Mouse (Mus musculus) cerebellum, postnatal 4 days (tissue): ENCODE measurements at regions not wholly inside any gene's neighbourhood (a gene's known extent, or its start where the extent isn't known, plus 50 kb on each side); places are given as distances from the start of the nearest gene placed in this dataset.
A peak's percentile ranks its signal among the peaks of the same experiment; 100 is the strongest.

Experiments used
- DNase-seq, 2 experiments: peaks; one replicate each; pipeline ENCODE4 v3.0.0; 2022; ENCODE audit warnings: low spot score in 2 of 2, mixed read lengths in 1 of 2

DNA sequence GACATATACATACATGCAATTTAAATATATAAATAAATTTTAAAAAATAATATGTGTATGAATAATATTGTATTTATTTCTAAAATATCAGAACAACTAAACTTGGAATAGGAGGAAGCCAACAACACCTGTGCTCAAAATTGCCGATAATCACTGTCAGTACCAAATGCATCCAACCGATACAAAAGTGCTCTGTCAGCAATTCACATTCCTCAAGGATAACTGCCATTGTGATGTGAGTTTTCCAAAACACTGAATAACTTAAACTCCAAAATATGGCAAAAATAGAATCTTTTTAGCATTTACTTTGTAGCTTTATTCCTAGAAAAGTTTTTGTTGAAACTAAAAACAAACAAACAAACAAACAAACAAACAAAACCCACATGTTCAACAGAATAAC, 279.4 kb downstream of the Actr3 start:
- no peak for DNase-seq

DNA sequence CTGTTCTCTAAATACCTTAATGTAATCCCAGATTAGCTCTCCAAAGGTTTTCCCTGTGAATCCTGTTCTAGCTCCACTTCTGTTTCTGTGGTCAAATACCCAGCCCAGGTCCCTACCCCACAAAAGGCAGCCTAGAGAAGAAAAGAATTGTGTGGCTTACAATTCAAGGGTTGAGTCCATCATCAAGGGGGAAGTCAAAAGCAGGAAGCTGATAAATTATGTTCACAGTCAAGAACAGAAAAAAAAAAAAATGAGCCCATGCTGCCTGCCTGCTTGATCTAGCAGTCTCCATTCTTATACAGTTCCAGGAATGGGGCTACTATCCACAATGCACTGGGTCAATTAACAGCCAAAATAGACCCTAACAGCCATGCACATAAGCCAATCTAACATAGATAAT, 285.7 kb downstream of the Actr3 start:
- DNase-seq: no peak

DNA sequence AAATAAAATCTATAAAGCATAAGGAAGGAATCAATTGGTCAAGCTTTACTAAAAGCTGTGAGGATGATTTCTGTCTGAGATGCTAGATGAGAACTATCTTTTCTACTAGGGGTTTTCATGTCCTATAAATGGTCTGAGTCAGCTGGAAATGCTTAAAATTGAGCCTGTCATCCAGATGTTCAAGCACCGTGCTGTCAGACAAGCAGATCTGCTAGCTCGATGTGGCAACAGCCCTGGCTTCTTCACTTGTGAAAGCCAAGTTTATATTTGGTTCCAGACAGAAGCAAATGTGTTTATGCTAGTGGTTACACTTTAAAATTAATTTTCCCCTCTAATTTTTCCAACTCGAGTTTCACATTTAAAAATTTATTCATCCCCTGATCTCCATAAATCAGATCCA, 311.7 kb downstream of the Actr3 start:
- no peak for DNase-seq

DNA sequence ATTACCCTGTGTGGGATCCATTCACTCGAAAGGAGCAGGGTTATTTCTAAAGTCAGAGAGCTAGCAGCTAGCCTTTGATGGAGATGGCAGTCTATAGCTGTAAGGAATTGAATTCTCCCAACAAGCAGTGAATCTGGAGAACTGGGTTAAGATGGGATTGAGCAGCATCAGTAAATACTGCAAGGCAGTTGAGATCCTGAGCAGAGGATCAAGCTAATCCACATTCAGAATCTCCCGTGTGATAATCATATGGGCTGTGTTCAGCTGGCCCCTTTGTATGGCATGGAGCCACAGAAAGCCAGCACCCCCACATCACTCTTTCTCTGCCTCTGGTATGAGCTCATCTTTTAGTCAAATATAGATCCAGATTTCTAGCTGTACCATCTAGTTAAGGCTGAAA, 334.9 kb downstream of the Actr3 start:
- DNase-seq: no peak

DNA sequence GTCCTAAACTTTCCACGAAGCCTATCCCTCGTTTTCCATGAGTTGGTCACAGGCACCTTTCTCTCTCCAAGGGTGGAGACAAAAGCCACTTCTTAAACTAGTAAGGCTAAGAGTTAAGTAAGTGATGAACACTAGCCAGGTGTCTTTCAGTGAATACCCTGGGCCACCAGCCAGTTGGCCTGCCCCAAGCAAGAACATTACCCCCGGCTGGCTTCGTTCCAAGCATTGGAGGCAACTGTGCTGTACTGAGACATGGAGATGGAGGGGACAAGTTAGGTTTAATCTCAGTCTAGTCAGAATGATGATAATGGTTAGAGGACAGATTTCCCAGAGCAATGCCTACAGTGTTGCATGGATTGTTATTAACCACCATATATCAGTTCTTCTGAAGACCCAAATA, 350.6 kb downstream of the Actr3 start:
- DNase-seq: peak in 1 of 2 experiments; percentile 5

DNA sequence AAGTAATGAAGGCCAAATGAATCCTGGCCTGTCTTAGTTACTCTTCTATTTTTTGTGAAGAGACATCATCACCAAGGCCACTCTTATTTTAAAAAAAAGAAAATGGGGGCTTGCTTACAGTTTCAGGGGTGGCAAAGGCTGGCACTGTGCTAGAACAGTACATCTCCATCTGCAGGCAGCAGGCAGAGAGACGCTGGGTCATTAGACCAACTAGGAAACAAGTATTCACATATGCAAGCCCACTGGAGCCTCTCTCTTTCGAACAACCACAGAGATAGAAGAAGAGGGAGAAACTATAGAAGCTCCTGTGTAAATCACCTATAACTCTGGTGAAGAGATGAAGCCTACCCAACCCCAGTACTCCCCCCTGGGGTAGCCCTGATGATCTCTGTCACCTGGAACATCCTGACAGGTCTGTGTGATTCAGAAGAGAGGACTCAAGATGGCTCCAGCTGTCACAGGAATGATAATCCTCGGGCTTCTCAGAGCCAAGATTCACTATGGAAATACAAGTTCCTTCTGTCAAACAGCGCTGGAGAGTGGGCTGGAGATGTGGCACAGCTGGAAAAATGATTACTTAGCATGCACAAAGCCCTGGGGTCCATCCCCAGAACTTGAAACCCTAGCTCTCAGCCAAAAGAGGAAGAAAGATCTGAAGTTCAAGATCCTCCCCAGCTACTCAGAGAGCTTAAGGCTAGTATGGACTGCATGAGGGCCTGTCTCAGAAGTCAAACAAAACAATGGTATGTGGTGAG, 395.8 kb downstream of the Actr3 start:
- no peak for DNase-seq

DNA sequence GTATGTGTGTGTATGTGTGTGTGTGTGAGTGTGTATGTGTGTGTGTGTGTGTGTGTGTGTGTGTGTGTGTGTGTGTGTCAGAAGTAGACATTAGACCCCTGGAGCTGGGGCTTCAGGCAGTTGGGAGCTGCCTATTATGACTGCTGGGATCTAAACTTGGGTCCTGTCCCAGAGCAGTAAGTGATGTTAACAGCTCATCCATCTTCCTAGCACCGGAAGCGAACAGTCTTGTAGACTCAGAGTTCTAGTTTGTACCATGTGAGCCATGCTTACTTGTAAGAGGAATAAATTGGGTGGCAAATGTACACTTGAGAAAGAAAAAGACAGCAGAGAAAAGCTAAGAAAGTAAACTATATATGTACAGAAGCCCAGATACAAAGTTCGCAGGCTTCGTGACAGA, 422.2 kb downstream of the Actr3 start:
- no peak for DNase-seq

DNA sequence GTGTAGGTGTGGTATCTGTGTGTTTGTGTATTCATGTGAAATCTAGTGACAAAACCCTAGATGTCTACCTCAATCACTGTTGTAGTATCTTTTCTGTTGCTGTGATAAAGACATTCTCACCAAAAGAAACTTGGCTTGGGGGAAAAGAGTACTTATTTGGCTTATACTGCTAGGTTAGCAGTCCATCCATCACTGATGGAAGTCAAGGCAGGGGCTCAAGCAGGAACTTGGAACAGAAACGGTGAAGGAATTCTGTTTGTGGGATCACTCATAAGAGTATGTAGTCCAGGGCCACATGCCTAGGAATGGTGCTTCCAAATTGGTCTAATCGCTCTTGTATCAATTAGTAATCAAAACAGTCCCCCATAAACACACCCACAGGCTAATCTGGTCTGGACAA, 423.6 kb downstream of the Actr3 start:
- DNase-seq: no peak

DNA sequence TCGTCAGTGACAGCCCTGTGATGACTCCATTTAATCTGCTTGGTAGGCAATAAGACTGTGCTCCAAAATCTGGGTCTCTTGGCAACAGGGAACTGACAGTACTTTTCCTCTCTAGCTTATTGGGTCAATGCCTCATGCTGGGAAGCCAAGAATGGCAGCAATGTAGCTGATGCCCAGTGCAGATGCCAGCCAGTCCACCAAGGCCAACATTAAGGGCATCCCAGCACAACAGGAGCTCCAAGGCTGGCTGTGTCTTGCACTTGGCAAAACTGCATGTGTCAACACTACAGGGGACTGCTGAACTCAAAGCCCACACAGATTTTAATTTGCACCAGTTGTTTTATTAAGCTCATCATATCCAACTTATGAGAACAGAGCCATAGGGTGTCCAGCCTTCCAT, 437.9 kb downstream of the Actr3 start:
- DNase-seq: peak in 1 of 2 experiments; percentile 4

DNA sequence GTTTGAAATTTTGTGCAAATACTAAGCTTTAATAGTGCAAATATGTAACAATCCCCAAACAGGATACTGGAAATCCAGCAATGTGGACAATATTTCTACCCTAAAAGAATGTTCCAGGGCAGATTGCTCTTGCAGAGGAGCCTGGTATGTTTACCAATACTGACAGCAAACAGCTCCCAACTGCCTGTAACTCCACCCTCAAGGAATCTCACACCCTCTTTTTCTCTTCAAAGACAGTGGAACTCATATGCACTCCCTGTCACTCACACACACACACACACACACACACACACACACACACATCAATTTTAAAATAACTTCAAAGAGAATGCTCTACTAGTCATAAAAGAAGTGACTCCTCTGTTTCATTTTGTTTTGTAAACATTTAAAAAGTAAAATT, 484.7 kb downstream of the Actr3 start:
- no peak for DNase-seq

DNA sequence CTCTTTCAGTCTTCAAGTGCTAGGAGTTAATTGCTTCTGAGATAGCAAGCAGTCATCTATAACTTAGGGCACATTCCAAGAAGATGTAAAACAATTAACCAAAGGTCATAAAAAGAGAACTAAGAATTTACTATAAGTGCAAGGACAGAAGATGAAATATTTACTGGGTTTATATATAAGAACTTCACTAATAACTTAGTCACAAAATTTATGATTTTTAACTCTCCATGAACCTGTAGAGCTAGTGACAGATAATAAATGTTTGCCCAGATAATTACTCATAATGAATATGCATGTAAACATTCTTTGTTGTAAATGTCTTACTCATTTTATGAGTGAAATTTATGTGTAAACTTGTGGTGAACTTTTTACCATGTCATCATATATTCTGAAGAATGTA, 531.2 kb downstream of the Actr3 start:
- no peak for DNase-seq

DNA sequence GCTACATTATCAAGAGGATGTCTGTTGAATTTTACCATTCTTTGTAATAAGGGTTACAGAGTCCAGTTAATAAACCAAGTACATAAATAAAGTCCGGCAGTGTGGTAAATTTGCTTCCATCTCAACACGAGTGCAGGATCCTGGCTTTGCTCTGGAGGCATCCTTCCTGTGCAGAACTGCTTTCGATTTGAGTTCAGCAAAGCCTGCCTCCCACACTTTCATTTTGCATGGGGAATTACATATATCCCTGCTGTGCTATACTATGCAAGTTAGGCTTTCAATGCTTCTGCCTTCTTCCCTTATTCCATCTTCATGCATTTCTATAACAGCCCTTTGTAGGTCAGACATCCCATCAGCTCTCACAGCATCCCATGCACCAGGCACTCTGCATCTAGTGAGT, 564.4 kb downstream of the Actr3 start:
- DNase-seq: no peak

DNA sequence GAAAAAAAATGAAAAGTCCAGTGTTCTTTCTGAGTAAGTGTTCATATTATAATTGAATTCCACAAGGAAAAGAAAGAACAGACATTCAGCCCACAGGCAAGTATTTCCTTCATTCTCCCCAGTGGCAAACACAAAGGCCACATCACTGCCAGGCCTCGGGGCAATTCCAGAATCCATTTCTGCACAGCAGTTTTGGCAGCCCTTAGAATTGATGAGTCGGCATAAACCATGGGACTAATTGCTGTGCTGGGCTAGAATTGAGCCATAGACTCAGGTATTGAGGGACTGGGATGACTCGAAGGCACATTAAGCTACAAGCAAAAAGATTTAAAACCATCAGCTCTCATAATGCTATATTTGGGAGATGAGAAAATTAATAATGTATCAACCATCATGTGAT, 569.3 kb downstream of the Actr3 start:
- DNase-seq: no peak

DNA sequence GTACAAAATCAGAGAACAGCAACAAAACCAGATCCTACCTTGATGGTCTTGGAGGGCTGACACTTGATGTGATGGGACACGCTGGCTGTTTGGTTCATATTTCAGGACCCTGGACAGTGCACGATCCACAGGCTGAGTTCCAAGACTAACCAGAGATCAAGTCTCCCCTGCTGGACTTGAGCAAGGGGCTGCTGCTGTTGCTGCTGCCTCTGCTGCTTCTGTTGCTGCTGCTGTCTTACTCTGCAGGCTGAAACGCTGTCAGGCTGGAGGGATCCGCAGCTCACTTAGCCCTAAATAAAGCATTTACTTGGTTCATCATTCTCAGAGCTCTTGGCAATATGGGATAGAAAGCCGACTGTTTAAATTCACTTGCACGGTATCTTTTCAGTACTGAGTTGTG, 589.8 kb downstream of the Actr3 start:
- peak in 1 of 2 experiments; percentile 1 for DNase-seq

DNA sequence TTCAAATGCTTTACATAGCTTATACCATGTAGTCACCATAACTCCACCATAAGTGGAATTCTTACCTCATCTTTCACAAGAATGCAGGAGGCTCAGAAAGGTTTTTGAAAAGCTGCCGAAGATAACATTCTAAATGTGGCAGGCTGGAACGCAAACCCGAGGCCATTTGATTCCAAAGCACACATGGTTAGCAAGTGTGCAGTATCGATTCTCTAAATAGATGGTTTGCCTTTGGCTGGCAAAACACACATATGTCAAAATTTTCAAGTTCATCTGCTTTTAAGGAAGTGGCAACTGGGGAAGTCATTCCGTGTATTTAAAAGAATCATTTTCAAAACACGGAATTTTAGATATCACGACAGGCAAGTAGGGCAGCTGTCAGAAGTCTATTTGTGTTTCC, 609.8 kb downstream of the Actr3 start:
- DNase-seq: no peak

DNA sequence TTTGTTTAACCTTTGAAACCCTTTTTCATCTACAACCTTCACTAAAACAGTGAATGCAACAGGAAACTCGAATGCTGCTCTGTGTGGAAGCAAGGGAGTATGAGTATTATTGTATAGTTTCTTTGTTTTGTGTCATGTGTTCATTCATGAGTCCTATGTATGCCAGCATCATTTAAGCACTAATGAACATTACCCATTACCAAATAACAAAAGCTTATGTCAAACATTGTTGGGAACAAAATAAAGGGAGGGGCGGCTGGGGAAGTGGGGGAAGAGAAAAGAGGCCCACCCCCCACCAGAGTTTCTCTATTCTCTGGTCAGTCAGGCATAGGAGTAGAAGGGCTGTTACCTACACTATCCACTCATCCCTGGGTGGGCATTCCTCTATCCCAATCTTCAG, 642.5 kb downstream of the Actr3 start:
- no peak for DNase-seq

DNA sequence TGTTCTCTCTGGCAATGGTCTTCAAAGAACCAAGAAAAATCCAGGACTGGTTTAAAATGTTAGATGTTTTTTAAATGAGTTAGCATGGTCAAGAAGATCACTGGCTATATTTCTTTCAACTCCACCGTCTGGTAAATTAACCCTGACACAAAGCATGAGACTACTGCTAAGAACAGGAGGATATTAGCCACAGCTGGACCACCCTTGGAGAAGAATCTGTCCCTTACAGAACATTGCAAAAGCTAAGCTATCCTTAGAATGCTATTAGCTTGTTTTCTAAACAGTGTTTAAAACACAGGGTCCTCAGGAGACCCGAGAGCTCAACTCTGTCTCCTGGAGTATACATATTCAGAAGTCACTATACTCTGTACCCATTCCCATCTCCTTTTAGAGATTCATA, 644.9 kb downstream of the Actr3 start:
- DNase-seq: no peak

DNA sequence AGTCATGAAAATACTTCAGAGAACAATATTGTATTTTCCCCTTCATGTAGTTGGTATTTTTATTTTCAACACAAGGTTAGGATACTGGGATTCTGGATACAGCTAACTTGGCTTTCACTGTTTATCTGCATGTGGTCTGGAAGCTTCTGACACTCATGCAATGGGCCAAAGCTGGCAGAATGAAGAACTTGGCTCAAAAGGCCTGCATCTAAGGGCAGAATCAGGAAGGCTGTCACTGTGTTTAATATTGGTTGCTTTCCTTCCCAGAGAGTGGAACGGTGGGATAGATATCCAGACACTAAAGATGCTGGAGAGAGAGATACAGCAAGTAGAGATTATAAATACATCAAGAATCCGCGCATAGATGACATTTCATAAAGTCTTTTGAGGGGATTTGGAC, 645.4 kb downstream of the Actr3 start:
- DNase-seq: peak in 1 of 2 experiments; percentile 1

DNA sequence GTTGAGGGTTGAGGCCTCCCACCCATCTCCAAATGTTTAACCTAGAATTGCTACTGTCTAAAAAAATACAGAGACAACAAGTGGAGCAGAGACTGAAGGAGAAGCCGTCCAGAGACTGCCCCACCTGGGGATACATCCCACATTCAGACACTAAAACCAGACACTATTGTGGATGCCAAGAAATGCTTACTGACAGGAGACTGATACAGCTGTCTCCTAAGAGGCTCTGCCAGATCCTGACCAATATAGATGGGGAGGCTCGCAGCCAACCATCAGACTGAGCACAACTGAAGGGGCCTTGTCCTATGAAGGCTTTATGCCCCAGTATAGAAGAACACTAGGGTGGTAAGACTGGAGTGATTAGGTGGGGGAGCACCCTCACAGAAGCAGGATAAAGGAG, 652.5 kb downstream of the Actr3 start:
- no peak for DNase-seq

DNA sequence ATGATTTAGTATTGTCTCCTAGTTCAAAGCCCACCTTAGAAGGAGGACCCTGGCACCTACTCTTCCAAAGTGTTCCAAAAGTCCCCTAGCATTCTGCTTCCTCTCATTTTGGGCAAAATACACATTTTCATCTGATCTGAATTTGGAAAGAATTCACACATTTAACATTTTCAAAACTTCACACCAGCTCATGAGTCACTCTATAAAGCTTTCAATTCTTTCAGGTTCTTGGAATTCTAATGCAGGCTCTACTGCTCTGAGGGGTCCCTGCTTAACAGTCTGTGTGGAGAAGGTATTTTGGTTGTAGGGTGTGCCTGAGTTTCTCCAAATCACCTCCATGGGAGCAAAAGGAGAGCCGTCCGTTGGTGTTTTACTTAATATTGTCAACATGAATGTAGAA, 657.8 kb downstream of the Actr3 start:
- DNase-seq: no peak

DNA sequence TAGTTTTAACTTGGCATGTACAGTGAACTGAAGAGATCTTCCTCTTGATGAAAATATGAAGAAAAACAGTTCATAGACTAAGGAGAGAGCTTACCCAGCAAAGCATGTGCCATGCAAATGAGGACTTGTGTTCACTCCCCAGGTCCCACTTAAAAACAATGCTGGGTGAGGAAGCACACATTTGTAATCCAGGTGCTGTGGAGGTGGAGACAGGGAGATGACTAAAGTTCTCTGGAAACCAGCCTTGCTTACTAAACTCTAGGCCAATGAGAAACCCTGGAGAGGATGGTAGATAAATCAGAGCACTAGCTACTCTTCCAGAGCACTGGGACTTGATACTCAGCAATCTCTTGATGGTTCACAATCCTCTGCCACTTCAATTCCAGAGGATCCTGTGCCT, 678.8 kb downstream of the Actr3 start:
- DNase-seq: no peak

DNA sequence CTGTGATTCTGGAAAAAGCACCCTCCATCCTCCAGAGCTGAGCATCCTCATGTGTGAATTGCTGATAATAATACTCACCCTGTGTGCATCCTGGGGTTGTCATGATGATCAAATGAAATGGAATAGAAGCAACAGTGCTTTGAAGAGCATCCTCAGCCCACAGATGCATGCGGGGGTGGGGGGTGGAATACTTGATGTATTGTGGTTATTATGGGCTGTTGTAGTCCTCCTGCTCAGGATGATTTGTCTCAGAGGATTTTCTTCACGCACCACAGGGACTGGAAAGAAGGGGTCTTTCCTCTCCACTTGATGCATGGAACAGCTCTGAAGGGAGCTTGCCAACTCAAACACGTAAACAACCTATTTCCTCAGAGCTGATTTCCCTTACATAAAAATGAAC, 694.4 kb upstream of the Dpp10 start:
- DNase-seq: no peak

DNA sequence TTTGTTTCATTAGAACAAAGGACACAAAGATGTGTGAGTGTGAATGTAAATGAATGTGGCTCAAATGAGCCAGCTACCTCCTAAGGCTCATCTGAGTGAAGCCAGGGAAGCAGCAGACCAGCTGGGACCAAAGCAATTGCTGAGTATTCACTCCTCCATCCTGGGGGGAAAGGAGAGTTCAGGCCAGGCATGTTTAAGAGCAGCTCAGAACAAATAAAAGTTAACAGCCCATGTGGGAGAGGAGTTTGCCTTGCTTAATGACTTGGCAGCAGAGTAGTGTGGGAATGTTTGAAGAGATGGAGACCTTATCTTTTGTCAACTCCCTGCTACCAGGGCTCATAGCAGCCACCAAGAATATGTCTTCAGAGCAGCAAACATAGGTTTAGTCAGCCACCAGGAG, 685.0 kb upstream of the Dpp10 start:
- DNase-seq: no peak

DNA sequence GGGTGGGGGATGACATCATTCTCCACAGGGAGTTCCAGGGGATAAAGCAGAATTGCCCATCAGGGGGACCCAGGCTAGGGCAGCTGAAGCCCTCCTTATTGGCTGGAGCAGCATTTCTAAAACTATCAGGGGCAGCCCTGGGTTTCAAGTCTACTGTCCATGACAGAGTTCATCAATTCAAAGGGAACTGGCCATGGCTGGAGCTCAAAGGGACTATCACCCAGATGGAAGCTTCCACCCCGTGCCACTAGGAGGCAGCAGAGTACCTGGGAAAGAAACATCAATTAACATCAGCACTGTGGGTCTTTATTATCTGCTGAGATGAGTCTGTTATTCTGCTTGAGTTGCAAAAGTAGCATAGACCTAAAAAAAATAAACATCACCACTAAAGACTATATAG, 672.7 kb upstream of the Dpp10 start:
- DNase-seq: peak; percentile 50 to 75
